Mouse (Mus musculus) fat pad, adult 2 months (tissue): ENCODE measurements around the gene Apoa2.

Experiments used
- DNase-seq: peaks from one replicate; pipeline ENCODE4 v3.0.0-alpha.2; 2011; ENCODE audit warnings: low read depth, low spot score; ENCODE audit errors: extremely low read depth

Gene Apoa2

DNA sequence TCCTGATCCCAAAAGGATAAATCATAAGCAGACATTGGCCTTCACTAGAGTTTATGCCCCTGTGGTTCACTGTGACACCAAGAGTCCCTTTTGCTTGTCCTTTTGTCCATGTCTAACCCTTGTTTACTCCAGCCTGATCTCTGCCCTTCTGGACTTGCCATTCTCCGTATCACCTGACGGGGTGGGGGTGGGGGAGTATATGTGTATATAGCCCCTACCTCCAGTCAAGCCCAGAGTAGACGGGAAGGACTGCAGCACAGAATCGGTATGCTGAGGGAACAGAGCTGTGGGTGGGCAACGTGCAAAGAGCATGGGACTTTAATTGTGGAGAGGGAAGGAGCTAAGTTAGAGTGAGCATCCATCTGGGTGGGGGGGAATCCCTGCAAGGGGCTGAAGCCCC lies at the start of gene Apoa2:
Apoa2 (plus strand) TSS at position 198 of the 400 bp plus-strand sequence.
- DNase-seq = no peak

DNA sequence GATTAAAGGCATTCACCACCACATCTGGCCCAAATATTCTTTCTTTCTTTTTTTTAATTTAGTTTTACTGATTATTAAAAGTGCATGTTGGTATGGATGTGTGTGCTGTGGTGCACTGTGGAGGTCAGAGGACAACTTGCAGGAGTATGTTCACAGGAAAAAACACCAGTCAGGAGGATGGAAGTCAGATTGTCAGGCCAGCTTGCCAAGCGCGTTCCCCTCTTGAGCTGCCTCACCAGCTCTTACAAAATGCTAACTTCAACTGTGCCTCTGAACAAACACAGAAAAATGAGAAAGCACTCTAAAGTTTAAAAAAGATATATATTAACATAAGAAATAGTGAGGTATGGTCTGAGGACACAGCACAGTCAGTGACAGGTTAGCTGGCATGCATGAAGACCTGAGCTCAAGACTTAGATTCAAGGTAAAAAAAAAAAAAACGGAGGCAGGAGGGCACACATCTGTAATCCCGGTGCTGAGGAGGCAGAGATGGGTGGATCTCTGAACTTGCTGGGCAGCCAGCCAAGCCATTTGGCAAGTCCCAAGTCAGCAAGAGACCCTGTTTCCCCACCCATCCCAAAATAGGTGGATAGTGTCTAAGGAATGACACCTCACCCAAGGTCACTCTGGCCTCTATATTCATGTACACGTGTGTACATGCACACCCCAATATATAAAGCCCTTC lies 45.2 kb upstream of the Apoa2 start:
- no peak for DNase-seq

DNA sequence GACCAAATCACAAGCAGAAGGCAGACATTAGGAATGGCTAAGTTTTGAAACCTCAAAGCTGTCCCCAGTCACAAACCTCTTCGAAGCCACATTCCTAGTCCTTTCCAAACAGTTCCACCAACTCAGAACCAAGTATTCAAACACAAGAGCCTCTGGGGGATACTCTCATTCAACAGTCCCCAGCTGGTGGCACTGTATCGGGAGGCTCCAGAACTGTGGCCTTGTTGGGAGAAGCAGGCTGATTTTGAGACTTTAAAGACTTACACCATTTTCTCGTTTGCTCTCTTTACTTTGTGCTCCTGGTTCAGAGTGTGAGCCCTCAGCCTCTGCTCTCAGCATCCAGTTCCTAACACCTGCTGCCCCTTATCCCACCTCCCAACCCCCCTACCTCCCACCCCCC lies 41.8 kb upstream of the Apoa2 start:
- no peak for DNase-seq

DNA sequence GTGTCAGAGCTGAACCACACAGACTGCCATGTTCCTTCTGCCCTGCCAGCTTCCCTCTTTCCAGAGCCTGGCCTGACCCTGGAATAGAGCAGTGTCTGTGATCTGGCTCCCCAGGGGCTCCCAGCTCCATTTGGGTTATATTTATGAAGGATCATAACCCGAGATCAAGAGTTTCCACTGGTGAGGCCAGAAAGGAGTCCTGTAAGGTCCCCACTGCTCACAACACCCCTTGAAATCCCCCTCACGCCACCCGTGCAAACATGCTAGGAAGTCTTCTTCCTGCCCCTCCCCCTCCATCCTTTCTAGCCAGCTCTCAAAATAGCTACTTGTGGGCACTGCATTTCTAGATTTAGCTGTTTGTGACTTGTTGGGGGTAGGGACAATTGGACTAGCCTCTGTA lies 41.2 kb upstream of the Apoa2 start:
- DNase-seq = no peak

DNA sequence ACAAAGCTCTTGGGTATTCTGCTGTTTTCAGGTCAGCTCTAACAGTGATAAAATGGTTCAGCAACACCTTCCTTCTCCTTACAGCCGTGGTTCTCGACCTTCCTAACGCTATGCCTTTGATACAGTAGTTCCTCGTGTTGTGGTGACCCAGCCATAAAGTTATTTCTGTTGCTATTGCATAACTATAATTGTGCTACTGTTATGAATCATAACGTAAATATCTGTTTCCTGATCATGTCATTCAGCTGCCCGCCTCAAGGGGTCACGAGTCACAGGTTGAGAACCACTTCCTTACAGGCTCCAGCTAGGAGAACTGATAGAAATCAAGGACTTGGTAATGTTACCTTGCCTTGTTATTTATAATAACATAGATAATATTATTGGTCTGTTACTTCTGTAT lies 40.5 kb upstream of the Apoa2 start:
- DNase-seq = peak; percentile 10

DNA sequence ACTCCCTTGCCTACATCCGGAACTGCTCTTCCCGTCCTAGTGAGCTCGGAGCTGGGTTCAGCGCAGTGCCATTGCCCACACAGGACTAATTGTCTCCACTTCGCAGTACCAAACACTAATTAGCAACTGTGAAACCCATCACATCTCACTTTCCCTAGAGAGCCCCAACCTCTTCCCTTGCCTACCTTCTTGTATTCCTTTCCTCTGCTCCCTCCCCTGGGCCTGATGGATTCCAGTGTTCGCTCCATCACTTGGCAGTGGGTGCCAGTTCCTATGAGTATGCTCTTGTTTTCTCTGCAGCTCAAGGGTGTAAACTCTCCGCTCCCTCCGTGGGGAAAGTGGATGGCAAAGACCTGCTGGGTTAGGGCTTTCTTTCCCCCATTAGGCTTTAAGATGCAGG lies 39.2 kb upstream of the Apoa2 start:
- DNase-seq = no peak

DNA sequence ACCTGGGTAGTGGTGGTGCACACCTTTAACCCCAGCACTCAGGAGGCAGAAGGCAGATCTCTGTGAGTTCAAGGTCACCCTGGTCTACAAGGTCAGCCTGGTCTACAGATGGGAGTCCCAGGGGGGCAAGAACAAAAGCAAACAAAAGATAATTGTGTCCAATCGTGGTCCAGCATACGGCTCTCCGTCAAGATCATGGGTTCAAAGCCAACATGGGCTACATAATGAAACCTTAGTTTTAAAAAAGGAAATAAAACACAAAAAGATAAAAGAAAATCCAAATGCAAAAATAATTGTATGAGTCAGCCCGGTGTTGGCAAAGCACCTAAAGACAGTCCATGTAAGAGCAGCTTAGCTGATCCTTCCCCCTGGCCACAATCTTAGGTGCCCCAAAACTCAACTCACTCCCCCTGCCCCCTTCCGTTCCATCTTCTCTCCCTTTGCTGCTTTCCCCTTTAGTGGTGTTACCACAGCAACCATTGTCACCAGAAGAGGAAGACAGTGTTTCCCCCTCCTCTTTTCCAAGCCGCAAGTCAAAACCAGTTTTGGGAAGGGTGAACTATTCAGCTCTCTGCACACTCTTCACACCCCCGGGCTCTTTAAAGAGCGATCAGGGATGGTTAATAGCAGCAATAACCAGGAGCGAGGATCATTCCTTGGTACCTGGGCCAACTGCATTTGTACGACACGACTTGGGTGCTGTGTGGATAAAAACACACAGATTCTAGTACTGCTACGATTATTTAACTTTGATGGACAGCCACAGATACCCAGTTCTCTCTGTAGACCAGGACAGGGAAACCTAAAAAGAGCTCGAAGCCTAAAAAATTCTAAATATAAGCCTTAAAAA lies 36.8 kb upstream of the Apoa2 start:
- no peak for DNase-seq

DNA sequence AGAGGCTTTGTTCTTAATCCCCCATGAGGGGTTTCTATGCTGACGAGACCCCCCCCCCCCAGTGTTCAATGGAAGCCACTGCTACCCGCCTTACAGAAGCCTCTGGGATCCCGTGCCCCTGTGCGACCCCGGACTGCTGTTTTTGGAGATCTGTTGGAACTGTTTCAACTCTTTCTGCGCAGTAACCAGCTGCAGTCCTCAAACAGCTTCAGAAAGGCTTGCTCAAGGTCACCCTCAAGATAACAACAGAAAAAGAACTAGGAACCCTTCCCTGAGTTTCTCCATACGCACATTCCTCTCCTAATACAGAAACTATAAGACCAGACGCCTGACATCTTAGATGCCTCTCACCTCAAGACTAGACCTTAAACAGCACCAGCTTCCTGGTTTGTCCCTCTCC lies 35.8 kb upstream of the Apoa2 start:
- no peak for DNase-seq

DNA sequence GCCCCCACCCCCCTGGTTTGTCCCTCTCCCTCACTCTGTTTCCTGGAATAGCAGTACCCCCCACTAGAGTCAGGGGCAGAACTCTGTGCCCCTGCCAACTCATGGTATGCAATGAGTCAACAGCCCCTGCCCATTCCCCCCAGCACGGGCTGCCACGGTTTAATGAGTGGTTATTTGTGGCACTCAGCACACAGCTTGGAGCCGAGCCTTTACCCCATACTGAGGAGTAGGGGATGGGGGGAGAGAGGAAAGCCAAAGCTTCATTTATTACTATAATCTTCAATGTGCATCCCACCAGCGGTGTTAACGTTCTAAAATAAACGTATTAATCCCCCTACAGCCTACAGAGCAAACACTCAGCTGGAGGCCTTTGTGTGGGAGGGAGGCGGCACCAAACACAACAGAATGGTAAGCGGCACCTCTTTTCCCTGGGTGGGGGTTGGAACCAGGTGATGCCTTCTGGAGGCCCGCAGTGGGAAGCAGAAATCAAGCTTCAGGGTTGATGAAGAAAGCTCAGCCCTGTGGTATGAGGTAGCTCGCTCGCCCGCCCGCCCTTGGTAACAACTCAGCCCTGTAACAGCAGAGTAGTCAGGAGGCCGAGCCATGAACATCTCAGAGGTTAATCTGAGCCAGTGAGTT lies 35.3 kb upstream of the Apoa2 start:
- no peak for DNase-seq

DNA sequence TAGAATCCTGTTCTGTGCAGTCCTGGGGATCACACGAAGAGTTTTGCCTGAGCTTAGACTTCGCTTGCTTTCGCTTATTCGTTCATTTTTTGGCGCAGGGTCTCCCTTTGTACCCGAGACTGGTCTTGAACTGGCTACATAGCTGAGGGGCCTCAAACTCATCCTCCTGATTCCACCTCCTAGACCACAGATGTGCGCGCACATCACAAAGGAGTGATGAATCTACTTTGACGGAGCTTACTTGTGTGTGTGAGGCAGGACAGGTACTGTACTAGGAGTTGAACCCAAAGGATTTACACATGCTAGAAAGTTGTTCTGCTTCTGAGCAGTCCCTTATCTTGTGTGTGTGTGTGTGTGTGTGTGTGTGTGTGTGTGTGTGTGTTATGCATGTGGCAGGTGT lies 34.0 kb upstream of the Apoa2 start:
- no peak for DNase-seq

DNA sequence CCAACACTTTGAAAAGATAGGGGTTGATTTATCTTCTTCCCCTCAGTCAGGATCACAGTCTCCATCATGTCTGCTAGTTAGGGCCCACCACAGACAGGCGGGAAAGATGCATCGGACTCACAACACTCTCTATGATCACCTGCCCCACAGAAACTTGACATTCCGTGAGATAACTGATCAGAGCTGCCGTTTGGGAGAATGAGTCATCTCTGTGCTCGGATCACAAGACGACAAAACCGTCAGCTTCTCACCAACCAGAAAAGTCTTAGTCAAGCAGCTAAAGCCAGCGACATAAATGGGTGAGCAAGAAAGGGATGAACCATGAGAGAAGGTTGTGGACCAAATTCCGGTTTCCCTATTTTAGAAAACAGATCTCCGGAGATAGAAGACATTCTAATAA lies 32.6 kb upstream of the Apoa2 start:
- DNase-seq = no peak

DNA sequence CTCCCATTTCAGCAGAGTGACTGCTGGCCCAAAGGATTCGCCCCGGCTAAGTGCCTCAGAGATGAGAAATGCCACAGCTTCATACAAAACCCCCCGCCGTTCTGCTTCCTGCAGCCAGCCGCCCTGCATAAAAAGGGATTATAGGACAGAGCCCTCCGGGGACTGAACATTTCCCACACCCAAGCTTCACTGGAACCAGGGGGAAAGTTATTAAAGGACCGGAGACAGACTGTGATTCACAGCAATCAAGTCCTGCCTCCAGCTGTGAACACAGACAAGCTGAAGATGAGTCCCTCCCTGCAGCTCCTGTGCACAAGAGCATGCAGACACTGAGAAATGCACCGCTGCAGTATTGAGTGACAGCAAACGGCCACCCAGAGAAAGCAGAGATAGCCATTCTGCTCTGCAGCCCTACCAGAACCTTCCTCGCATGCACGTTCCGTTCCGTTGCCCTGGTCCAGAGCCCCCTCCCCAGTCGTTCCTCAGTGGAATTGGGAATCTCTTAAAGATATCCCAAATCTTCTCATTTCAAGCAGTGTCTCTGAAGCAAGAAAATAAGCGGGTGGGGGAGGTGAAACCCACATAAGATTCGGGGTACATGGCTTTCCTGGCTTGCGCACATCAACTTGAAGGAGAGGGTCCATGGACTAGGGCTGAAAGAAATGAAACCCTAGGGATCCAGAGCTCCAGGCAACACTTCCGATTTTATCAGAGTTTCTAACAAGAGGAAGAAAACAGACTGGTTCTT lies 31.6 kb upstream of the Apoa2 start:
- DNase-seq = no peak

DNA sequence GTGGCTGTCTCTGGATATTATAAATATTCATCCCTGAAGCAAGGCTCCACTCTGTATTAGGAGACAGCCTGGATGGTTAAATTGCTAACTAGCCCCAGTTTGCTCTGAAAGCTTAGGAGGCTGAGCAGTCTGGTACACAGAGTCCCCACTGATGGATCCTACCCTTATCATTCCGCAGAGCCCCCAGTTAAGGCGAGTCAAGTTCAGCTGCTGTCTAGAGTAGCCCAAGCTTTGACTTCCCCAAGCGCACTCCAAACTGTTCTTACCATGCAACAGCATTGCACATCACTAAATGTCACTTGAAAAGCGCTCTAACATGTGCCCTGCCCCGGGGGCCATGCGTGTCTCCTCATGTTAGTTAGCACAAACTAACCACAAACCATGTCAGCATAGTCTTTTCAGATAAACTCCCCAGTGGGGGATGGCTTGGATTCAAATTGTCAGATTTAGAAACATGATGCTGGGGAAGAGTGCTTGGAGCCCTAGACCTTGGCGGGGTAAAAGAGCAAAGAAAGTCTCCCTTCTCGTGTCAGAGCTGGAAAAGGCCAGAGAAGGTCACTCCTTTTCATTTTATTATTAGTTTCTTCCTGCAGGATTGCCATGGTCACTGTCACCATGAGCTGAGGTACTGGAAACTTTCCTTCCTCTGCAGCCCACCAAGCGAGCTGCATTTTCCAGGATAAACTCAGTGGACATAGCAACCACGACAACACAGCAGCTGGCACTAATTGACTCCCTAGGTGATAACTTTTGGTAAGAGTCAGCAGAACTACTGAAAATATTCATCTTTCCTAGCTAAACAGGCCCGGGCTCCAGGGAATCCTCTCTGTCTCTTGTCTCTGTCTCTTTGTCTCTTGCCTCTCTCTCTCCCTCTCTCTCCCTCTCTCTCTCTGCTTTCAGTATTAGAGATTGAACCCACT lies 30.7 kb upstream of the Apoa2 start:
- no peak for DNase-seq

DNA sequence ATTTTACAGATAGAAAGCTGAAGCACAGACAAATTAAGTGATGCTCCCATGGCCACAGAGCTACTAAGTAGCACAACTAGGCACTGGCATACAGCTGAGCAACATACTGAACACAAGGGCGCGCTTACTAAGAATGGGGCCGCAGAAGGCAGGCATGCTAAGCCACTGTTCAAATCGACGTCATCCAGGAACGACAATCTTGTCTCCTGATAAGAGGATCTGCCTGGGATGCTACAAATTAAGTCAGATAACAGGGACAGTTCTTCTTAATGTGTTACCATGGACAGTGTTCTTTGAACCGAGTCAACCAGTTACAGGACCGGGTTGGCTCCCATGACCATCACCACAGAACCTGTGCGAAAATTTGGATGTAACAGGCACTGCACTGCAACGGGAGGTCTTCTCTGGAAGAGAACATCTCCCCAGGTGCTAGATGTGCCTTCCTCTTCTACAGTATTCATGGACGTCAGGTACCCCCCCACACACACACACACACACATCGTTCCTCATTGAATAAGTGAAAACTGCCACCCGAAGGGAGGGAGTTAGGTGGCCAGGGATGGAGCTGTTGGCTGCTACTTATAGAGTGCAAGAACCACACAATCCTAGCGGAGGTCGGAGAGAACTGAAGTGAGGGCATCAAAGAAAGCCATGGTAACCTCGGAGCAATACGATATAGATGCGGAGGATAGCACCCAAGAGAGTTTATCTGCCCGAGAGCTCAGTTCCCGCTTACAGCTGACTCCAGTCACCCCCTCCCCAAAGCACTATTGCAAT lies 29.6 kb upstream of the Apoa2 start:
- no peak for DNase-seq

DNA sequence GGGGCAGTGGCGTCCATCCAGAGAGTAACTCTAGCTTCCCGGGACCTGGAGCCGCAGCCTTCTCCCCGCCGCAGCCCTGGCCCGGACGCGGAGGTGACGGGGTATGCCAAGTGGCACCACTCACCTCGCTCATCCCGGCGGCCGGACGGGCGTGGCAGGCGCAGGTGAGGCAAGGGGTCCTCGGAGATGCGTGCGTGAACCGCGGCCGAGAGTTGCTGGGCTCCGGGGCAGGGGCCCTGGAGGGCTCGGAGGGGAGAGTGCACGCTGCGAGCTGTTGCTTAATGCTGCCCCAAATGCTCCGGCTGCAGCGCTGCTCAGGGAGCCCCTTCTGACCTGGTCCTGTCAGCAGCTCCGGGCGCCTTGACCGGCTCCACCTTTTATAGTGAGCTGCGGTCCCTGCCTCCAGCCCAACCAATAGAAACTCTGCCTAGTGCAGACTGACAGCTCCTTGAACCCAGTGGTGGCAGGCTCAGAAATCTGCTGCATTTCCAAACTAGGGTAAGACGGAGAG lies 28.9 kb upstream of the Apoa2 start, which contains the start of gene Pcp4l1:
Pcp4l1 (minus strand) TSS at position 382 of the 511 bp plus-strand sequence.
- no peak for DNase-seq

DNA sequence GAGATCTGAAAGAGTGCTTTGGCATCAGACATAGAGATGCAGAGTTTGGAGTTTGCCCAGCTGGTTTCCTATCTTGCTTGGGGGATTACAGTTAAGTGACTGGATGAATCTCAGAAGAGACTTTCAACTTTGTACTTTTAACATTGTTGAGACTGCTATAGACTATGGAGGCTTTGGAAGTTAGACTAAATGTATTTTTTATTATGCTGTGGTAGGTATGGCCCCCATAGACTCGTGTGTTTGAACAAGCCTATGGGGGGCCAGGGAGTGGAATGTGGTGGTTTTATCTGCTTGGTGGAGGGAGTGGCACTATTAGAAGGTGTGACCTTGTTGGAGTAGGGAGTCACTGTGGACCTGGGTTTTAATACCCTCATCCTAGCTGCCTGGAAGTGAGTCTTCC lies 25.3 kb upstream of the Apoa2 start:
- no peak for DNase-seq

DNA sequence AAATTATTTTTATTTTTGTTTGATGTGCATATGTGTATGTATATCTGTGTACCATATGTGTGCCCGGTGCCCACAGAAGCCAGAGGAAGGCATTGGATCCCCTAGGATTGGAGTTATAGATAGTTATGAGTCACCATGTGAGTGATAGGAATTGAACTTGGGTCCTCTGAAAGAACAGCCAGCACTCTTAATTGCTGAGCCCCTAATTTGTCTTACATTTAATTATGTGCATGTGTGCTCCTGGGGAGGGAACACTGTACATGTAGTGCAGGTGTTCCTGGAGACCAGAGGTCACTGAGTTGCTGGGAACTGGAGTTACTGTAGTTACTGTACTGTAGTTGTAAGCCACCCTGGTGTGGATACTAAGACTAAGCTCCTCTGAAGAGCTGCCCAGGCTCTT lies 24.1 kb upstream of the Apoa2 start:
- no peak for DNase-seq

DNA sequence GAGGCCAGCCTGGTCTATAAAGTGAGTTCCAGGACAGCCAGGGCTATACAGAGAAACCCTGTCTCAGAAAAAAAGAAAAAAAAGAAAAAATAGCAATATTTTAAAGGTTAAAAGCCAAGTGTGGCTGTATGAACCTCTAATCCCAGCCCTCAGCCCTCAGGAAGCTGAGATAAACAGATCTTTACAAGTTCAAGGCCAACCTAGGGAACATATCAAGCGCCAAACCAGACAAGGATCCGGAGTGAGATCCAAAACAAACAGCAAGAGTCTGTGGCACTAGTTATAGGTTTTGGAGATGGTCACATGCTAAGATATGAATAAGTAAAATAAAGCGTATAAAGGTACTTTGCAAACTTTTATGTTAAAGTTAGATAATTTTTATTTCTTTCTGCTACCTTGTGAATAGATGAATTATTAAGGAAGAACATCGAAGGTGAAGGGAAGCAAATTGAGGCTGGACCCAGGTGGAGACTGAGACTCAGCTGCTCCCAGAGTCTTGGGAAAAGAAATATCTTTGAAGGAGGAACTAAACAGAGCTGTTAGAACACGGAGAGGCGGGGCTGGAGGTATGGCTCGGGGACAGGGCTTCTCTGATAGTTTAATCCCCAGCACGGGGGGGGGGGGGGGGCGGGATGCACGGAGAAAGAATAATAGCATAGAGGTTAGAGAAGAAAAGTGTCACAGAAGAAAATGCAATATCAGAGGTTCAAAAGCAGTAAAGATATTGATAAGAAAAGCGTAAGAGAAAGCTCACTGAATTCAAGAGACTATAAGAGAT lies 21.2 kb upstream of the Apoa2 start:
- DNase-seq = no peak

DNA sequence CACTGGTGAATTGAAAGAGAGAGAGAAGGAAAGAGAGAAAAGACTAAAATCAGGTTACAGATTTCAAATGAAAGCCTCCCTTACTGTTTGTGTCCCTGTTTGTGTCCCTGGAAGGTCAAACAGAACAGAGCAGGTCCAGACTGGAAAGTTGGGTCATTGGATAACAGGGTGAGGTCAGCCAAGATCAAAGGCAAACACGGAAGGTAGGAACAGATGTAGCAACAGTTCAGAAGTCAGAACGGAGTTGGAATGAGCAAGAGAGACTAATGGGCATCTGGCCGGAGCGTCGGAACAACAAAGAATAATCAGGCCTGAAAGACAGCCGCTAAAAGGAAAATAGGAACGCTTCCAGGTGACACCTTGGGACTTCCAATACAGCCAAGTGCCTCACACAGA lies 20.6 kb upstream of the Apoa2 start:
- no peak for DNase-seq
